Mouse (Mus musculus): ENCODE measurements around the gene Eef1a2.
"Not testable (repeated sequence)": the region's sequence is repeated elsewhere in the genome, so short reads cannot be mapped to it uniquely, and the experiment has no call there.

The Eef1a2 gene

GRCm38 (mm10) chr2:181156248-181157121 lies at the start of gene Eef1a2:
Gene Eef1a2 (minus strand): TSS chr2:181157014.
- DNase-seq (ENCODE audit: low read depth, low spot score) = peak; percentile 96

GRCm38 (mm10) chr2:181206118-181206517 lies 49.3 kb upstream of the Eef1a2 start:
- no peak for DNase-seq (ENCODE audit: low read depth, low spot score)

GRCm38 (mm10) chr2:181205678-181206077 lies 48.9 kb upstream of the Eef1a2 start:
- DNase-seq (ENCODE audit: low read depth, low spot score) = no peak

GRCm38 (mm10) chr2:181202886-181203285 lies 46.1 kb upstream of the Eef1a2 start:
- DNase-seq (ENCODE audit: low read depth, low spot score) = no peak

GRCm38 (mm10) chr2:181202422-181202821 lies 45.6 kb upstream of the Eef1a2 start, which contains the start of gene Ptk6:
Gene Ptk6 (minus strand): TSS chr2:181202789.
- DNase-seq (ENCODE audit: low read depth, low spot score) = no peak

- no peak for DNase-seq (ENCODE audit: low read depth, low spot score)
These were observed 44.8 kb upstream of the Eef1a2 start for GRCm38 (mm10) chr2:181201606-181202005.

- no peak for DNase-seq (ENCODE audit: low read depth, low spot score)
These were observed 40.0 kb upstream of the Eef1a2 start for GRCm38 (mm10) chr2:181196628-181197300.

GRCm38 (mm10) chr2:181193044-181193443 lies 36.2 kb upstream of the Eef1a2 start:
- no peak for DNase-seq (ENCODE audit: low read depth, low spot score)

GRCm38 (mm10) chr2:181191936-181192335 lies 35.1 kb upstream of the Eef1a2 start:
- DNase-seq (ENCODE audit: low read depth, low spot score) = no peak

GRCm38 (mm10) chr2:181191385-181191784 lies 34.6 kb upstream of the Eef1a2 start:
- not testable (repeated sequence) for DNase-seq (ENCODE audit: low read depth, low spot score)

GRCm38 (mm10) chr2:181189321-181189720 lies 32.5 kb upstream of the Eef1a2 start:
- DNase-seq (ENCODE audit: low read depth, low spot score) = peak; percentile 27

- no peak for DNase-seq (ENCODE audit: low read depth, low spot score)
These were observed 31.9 kb upstream of the Eef1a2 start for GRCm38 (mm10) chr2:181188681-181189080.

GRCm38 (mm10) chr2:181187121-181188000 lies 30.5 kb upstream of the Eef1a2 start, which contains the start of gene Ppdpf:
Gene Ppdpf (plus strand): TSS chr2:181187247.
- DNase-seq (ENCODE audit: low read depth, low spot score) = peak; percentile 96

- peak; percentile 97 for DNase-seq (ENCODE audit: low read depth, low spot score)
These were observed 29.8 kb upstream of the Eef1a2 start for GRCm38 (mm10) chr2:181186635-181187034.

- peak; percentile 69 for DNase-seq (ENCODE audit: low read depth, low spot score)
These were observed 24.1 kb upstream of the Eef1a2 start for GRCm38 (mm10) chr2:181180898-181181297.

- no peak for DNase-seq (ENCODE audit: low read depth, low spot score)
These were observed 21.7 kb upstream of the Eef1a2 start for GRCm38 (mm10) chr2:181178471-181178870.

- DNase-seq (ENCODE audit: low read depth, low spot score) = no peak
These were observed 21.2 kb upstream of the Eef1a2 start for GRCm38 (mm10) chr2:181178015-181178414.

- DNase-seq (ENCODE audit: low read depth, low spot score) = peak; percentile 69
These were observed 17.8 kb upstream of the Eef1a2 start for GRCm38 (mm10) chr2:181174646-181175045.

- DNase-seq (ENCODE audit: low read depth, low spot score) = no peak
These were observed 9.7 kb upstream of the Eef1a2 start for GRCm38 (mm10) chr2:181166469-181166868.

- peak; percentile 39 for DNase-seq (ENCODE audit: low read depth, low spot score)
These were observed 4.0 kb upstream of the Eef1a2 start for GRCm38 (mm10) chr2:181160821-181161220.

- DNase-seq (ENCODE audit: low read depth, low spot score) = peak; percentile 94
These were observed 3.0 kb upstream of the Eef1a2 start for GRCm38 (mm10) chr2:181159771-181160170.
